Mouse (Mus musculus): ENCODE results near the gene A530084C06Rik.

DNA sequence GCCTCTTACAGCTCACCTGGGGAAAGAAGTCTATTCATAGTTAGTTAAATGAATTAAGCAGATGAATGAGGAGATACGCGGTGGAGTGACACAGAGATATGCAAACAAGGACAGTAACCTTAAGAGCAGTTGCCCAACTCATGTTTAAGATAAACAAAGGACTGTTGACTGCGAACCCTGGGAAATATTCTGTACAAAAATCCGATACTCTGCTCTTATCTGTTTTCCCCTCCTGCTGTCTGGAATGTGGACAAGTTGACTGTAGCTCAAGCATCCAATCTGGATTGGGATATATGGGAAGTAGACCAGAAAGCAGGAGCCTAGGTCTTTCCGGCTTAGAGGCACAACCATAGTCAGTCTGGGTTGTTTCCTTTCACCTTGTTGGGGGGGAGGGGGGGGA, 27.9 kb downstream of the A530084C06Rik start:
- TF ChIP-seq CTCF (IDR thresholded peaks at IDR 0.05; ENCODE audit: low read depth, low read length) (0 out of 2 replicates have a peak, but pooled peaks have one; percentile 10), POLR2A (IDR thresholded peaks at IDR 0.05; ENCODE audit: extremely low read depth, insufficient read depth, low read length) (no peak)
